Mouse (Mus musculus) olfactory bulb, adult 2 months (tissue): ENCODE results near the gene Dusp8. TPM values are rescaled to one million over a fixed set of nuclear protein-coding genes. Genes with fewer than 3 reads are reported as not detected.
"Not testable (repeated sequence)": the region's sequence is repeated elsewhere in the genome, so short reads cannot be mapped to it uniquely, and the experiment has no call there.

Experiments used
- H3K27ac ChIP-seq: fragments of 200-500 bp; 2 replicates; pipeline ENCODE4 v1.5.1; 2012; ENCODE audit warnings: low read depth, low read length; ENCODE audit not compliant: insufficient read depth
- H3K4me1 ChIP-seq: fragments of 200-500 bp; 2 replicates; pipeline ENCODE4 v1.6.1; 2012; ENCODE audit warnings: low read length; ENCODE audit not compliant: control insufficient read depth, insufficient read depth
- H3K4me3 ChIP-seq: fragments of 200-500 bp; 2 replicates; pipeline ENCODE4 v1.5.1; 2012; ENCODE audit warnings: mild to moderate bottlenecking, low read depth, low read length, moderate library complexity; ENCODE audit not compliant: insufficient read depth
- CTCF ChIP-seq: fragments of 200-500 bp; IDR thresholded peaks from 2 replicates; pipeline ENCODE4 v1.5.1; 2012; ENCODE audit warnings: low read depth, mild to moderate bottlenecking, low read length, moderate library complexity; ENCODE audit not compliant: insufficient read depth
- POLR2A ChIP-seq: fragments of 200-500 bp; IDR thresholded peaks from 2 replicates; pipeline ENCODE4 v1.6.1; 2012; ENCODE audit warnings: mild to moderate bottlenecking, low read depth, low read length, moderate library complexity; ENCODE audit not compliant: insufficient read depth
- WGBS: fragments of 180-500 bp; shearing (Covaris S2); methylation state at CpG from one replicate; pipeline ENCODE4 v1.1.7; 2018; 5-methylcytosine and 5-hydroxymethylcytosine counted together
- polyA plus RNA-seq: library from polyadenylated mRNA; stranded (reverse); fragments of >200 nt; gene quantifications from 2 replicates; pipeline ENCODE4 v1.2.4, GENCODE M21; 2012; ENCODE audit warnings: low replicate concordance; ENCODE audit not compliant: missing spikeins, insufficient read depth, insufficient read length

Gene Dusp8
- polyA plus RNA-seq, result not detected in 2 replicates

- Histone ChIP-seq H3K4me3 (peak within 1 kb of the TSS; percentile 98), H3K4me1 (peaks cover 33% of the 10 kb centered on the region), H3K27ac (peak within 1 kb of the TSS; percentile 99)
- WGBS, result 4% methylated on average over 63 of the region's 63 CpGs
- TF ChIP-seq POLR2A, result peak; percentile 54
- no peak for TF ChIP-seq CTCF
Observed at GRCm38 (mm10) chr7:142095183-142095931, at the start of gene Dusp8. TSS of gene Dusp8 (minus strand) at chr7:142095843.

GRCm38 (mm10) chr7:142144507-142144906 is 48.9 kb upstream of the Dusp8 start, which contains the start of gene Gm45337:
TSS of gene Gm45337 (minus strand) at chr7:142144607.
- TF ChIP-seq POLR2A, result no peak
- no peak for TF ChIP-seq CTCF
- Histone ChIP-seq H3K27ac (no peak within 1 kb of the TSS), H3K4me1 (no peaks in the 10 kb centered on the region), H3K4me3 (no peak within 1 kb of the TSS)
- 80% methylated on average over 1 of the region's 1 CpGs for WGBS

- WGBS, result 76% methylated on average over 1 of the region's 1 CpGs
- not testable (repeated sequence) for H3K4me3 ChIP-seq, H3K27ac ChIP-seq, H3K4me1 ChIP-seq
Observed at GRCm38 (mm10) chr7:142143506-142144010, 47.9 kb upstream of the Dusp8 start.

- 8% methylated on average over 1 of the region's 1 CpGs for WGBS
- TF ChIP-seq CTCF, result no peak
- no peak for TF ChIP-seq POLR2A
Observed at GRCm38 (mm10) chr7:142140696-142141095, 45.1 kb upstream of the Dusp8 start.

GRCm38 (mm10) chr7:142135934-142136333 is 40.3 kb upstream of the Dusp8 start, which contains the start of gene Gm39115:
TSS of gene Gm39115 (minus strand) at chr7:142136034.
- H3K27ac ChIP-seq, H3K4me1 ChIP-seq, H3K4me3 ChIP-seq: not testable (repeated sequence)
- WGBS, result 53% methylated on average over 2 of the region's 2 CpGs

More at GRCm38 (mm10) chr7:142140696-142141095, 45.1 kb upstream of the Dusp8 start:
- Histone ChIP-seq H3K27ac (no peak overlapping the region), H3K4me1 (no peaks in the 10 kb centered on the region), H3K4me3 (no peak overlapping the region)

GRCm38 (mm10) chr7:142134206-142134995 is 38.8 kb upstream of the Dusp8 start:
- WGBS, result 62% methylated on average over 4 of the region's 4 CpGs
- no peaks in the 10 kb centered on the region for H3K4me1 ChIP-seq
- TF ChIP-seq POLR2A, result no peak
- no peak for TF ChIP-seq CTCF
- H3K4me3 ChIP-seq, result no peak overlapping the region
- no peak overlapping the region for H3K27ac ChIP-seq

- no peaks in the 10 kb centered on the region for H3K4me1 ChIP-seq
- no peak overlapping the region for H3K27ac ChIP-seq
- TF ChIP-seq POLR2A, result no peak
- no peak for TF ChIP-seq CTCF
- H3K4me3 ChIP-seq, result no peak overlapping the region
- WGBS, result 76% methylated on average over 4 of the region's 4 CpGs
Observed at GRCm38 (mm10) chr7:142128843-142129242, 33.2 kb upstream of the Dusp8 start.

GRCm38 (mm10) chr7:142120629-142121028 is 25.0 kb upstream of the Dusp8 start, which contains the start of gene Gm45618:
TSS of gene Gm45618 (minus strand) at chr7:142120729.
- not testable (repeated sequence) for H3K27ac ChIP-seq, H3K4me3 ChIP-seq, H3K4me1 ChIP-seq
- 91% methylated on average over 1 of the region's 1 CpGs for WGBS

- no peak for TF ChIP-seq CTCF
- TF ChIP-seq POLR2A, result no peak
- H3K4me1 ChIP-seq, result no peaks in the 10 kb centered on the region
- no peak overlapping the region for H3K4me3 ChIP-seq
- H3K27ac ChIP-seq, result no peak overlapping the region
- 35% methylated on average over 5 of the region's 5 CpGs for WGBS
Observed at GRCm38 (mm10) chr7:142119632-142120031, 24.0 kb upstream of the Dusp8 start.
